In the genomic region with DNA sequence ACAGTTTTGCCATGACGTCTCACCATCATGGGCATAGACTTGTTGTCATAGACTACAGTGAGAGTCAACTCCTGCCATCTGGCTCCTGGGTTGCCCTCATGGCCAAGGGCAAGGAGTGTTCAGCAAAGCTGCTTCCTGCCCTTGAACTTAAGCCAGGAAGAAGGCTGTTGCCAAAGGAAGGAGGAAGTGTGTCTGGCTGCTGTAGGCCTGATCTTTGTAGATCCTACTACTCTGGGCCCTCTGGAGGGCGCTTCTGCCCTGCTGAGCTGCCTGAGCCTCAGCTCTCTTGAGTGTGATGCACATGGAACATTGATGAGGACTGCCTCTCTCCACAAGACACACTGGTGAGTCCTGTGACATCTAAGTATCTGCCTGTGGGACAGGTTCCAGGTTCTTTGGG, we compare ENCODE assay signal across 8 mouse cellular contexts. TPM values are rescaled to one million over a fixed set of nuclear protein-coding genes. Genes with fewer than 3 reads are reported as not detected.
DNase-seq lines count a peak whose midpoint lies in the region; ATAC-seq and TF ChIP-seq lines count a peak whose summit lies in the region.

No protein-coding gene starts in this region.

- no peak overlapping the region for H3K4me3 ChIP-seq in kidney, adult 2 months (ENCODE audit: insufficient read depth, low read depth, low read length)

- 48% methylated on average over 2 of the region's 2 CpGs for WGBS in kidney, adult 2 months

- no peak for TF ChIP-seq POLR2A in kidney, adult 2 months (IDR thresholded peaks at IDR 0.05; ENCODE audit: low read depth, low read length)

- peak; percentile 66 for TF ChIP-seq CTCF in kidney, adult 2 months (conservative IDR thresholded peaks at IDR 0.05; ENCODE audit: insufficient read depth, insufficient read length, low read depth, low read length)

- no peaks in the 10 kb centered on the region for H3K36me3 ChIP-seq in kidney, adult 2 months (ENCODE audit: control insufficient read depth, insufficient read depth, low read length)

- ATAC-seq in activated CD4-positive, CD25-positive, alpha-beta regulatory T cell, adult 4 months, result peak; percentile 10

- H3K27me3 ChIP-seq in kidney, adult 2 months (replicated peaks; ENCODE audit: control insufficient read depth, insufficient read depth, low read length), result no peaks in the 10 kb centered on the region

- H3K4me1 ChIP-seq in kidney, adult 2 months (ENCODE audit: control insufficient read depth, insufficient read depth, low read length), result peaks cover 19% of the 10 kb centered on the region

- intact Hi-C loops in gastrocnemius, postnatal 14 days (cut with DNase I; ENCODE audit: low total_unique reads), result no loop called here

- peak; percentile 72 for DNase-seq in layer of hippocampus, adult 11-12 months (ENCODE audit: low spot score)
- DNase-seq in layer of hippocampus, postnatal 36 days, result no peak
- DNase-seq in gastrocnemius, postnatal 14 days, result peak; percentile 69
- peak; percentile 89 for DNase-seq in kidney, adult 2 months
- peak; percentile 90 for DNase-seq in lung, postnatal 10 days
- peak; percentile 50 for DNase-seq in thymus, postnatal 25 days
- DNase-seq in Muller cell, postnatal 12 days (ENCODE audit: inconsistent ontology term), result no peak

- peak overlapping the region; percentile 10; the same call in 1 of the 2 replicates for H3K27ac ChIP-seq in kidney, adult 2 months (ENCODE audit: insufficient read depth, low read depth, low read length)

RNA-seq across cellular contexts. Expression of a gene that starts 20.8 kb away (rescaled TPM):
- total RNA-seq in layer of hippocampus, postnatal 36 days (2021), result 10 to 100 TPM; 18.6 to 23.4 TPM
- 10 to 100 TPM; 27.8 to 35.2 TPM for polyA plus RNA-seq in activated CD4-positive, CD25-positive, alpha-beta regulatory T cell, adult 4 months (2017; shearing (Covaris generic))
- total RNA-seq in gastrocnemius, postnatal 14 days (2021), result 10 to 100 TPM in 1 of 2 experiments, 1 to 10 TPM in 1; 9.0 to 10.3 TPM
- 16.4 and 18.1 TPM in 2 replicates for polyA plus RNA-seq in kidney, adult 2 months (2012; rRNA removed)

RNA-seq across cellular contexts. Expression of a gene that starts 32.3 kb away (rescaled TPM):
- 10 to 100 TPM; 38.2 to 38.3 TPM for total RNA-seq in layer of hippocampus, postnatal 36 days (2021)
- 100 to 1,000 TPM; 176 to 180 TPM for polyA plus RNA-seq in activated CD4-positive, CD25-positive, alpha-beta regulatory T cell, adult 4 months (2017; shearing (Covaris generic))
- 10 to 100 TPM; 64.9 to 73.0 TPM for total RNA-seq in gastrocnemius, postnatal 14 days (2021)
- 151 TPM in 2 replicates for polyA plus RNA-seq in kidney, adult 2 months (2012; rRNA removed)

RNA-seq across cellular contexts. Expression of a gene that starts 32.6 kb away (rescaled TPM):
- total RNA-seq in layer of hippocampus, postnatal 36 days (2021), result 100 to 1,000 TPM; 436 to 447 TPM
- polyA plus RNA-seq in activated CD4-positive, CD25-positive, alpha-beta regulatory T cell, adult 4 months (2017; shearing (Covaris generic)), result 100 to 1,000 TPM; 131 to 163 TPM
- 100 to 1,000 TPM; 116 to 117 TPM for total RNA-seq in gastrocnemius, postnatal 14 days (2021)
- polyA plus RNA-seq in kidney, adult 2 months (2012; rRNA removed), result 320 and 410 TPM in 2 replicates

RNA-seq across cellular contexts. Expression of a gene that starts 34.1 kb away (rescaled TPM):
- 10 to 100 TPM; 42.9 to 54.3 TPM for total RNA-seq in layer of hippocampus, postnatal 36 days (2021)
- polyA plus RNA-seq in activated CD4-positive, CD25-positive, alpha-beta regulatory T cell, adult 4 months (2017; shearing (Covaris generic)), result 10 to 100 TPM; 19.3 to 44.6 TPM
- total RNA-seq in gastrocnemius, postnatal 14 days (2021), result 10 to 100 TPM; 18.7 to 24.7 TPM
- 127 and 159 TPM in 2 replicates for polyA plus RNA-seq in kidney, adult 2 months (2012; rRNA removed)

RNA-seq across cellular contexts. Expression of a gene that starts 48.6 kb away (rescaled TPM):
- 100 to 1,000 TPM; 276 to 279 TPM for total RNA-seq in layer of hippocampus, postnatal 36 days (2021)
- polyA plus RNA-seq in activated CD4-positive, CD25-positive, alpha-beta regulatory T cell, adult 4 months (2017; shearing (Covaris generic)), result 10 to 100 TPM; 15.8 to 17.7 TPM
- total RNA-seq in gastrocnemius, postnatal 14 days (2021), result 10 to 100 TPM; 22.9 to 25.7 TPM
- polyA plus RNA-seq in kidney, adult 2 months (2012; rRNA removed), result 84.9 and 123 TPM in 2 replicates

Comparison
In these comparisons a context has a peak if more than half of its experiments do, and no peak if none do; other contexts are left out.
1. DNase-seq: peak in layer of hippocampus, adult 11-12 months (single experiment), gastrocnemius, postnatal 14 days (single experiment), kidney, adult 2 months (single experiment), lung, postnatal 10 days (single experiment) and thymus, postnatal 25 days (single experiment); none in layer of hippocampus, postnatal 36 days (0 of 2) and Muller cell, postnatal 12 days (single experiment).